Mouse (Mus musculus) adrenal gland, adult 8-10 months (tissue): ENCODE data around the gene Tcl1b1. TPM values are rescaled to one million over a fixed set of nuclear protein-coding genes. Genes with fewer than 3 reads are reported as not detected.
"Not testable (repeated sequence)": the region's sequence is repeated elsewhere in the genome, so short reads cannot be mapped to it uniquely, and the experiment has no call there.

Experiments
- DNase-seq: peaks from one replicate; pipeline ENCODE4 v3.0.0; 2022
- total RNA-seq, 4 experiments: library from RNA; stranded (reverse); gene quantifications; 2 replicates each; pipeline ENCODE4 v1.2.4; 2022

Tcl1b1 gene
- not detected for total RNA-seq

GRCm38 (mm10) chr12:105159390-105159789, at the start of gene Tcl1b1:
Tcl1b1 (plus strand) TSS chr12:105159690.
- DNase-seq = no peak

- DNase-seq = peak; percentile 61
Observed at GRCm38 (mm10) chr12:105109812-105110211, 49.7 kb upstream of the Tcl1b1 start.

- DNase-seq = no peak
Observed at GRCm38 (mm10) chr12:105112321-105112988, 47.0 kb upstream of the Tcl1b1 start.

- no peak for DNase-seq
Observed at GRCm38 (mm10) chr12:105116648-105117047, 42.8 kb upstream of the Tcl1b1 start.

- no peak for DNase-seq
Observed at GRCm38 (mm10) chr12:105125362-105125761, 34.1 kb upstream of the Tcl1b1 start.

- no peak for DNase-seq
Observed at GRCm38 (mm10) chr12:105126516-105126915, 33.0 kb upstream of the Tcl1b1 start.

- no peak for DNase-seq
Observed at GRCm38 (mm10) chr12:105127607-105128006, 31.9 kb upstream of the Tcl1b1 start.

- DNase-seq = not testable (repeated sequence)
Observed at GRCm38 (mm10) chr12:105129494-105130205, 29.8 kb upstream of the Tcl1b1 start.

GRCm38 (mm10) chr12:105134167-105134566, 25.3 kb upstream of the Tcl1b1 start:
- not testable (repeated sequence) for DNase-seq

GRCm38 (mm10) chr12:105134826-105135225, 24.7 kb upstream of the Tcl1b1 start:
- not testable (repeated sequence) for DNase-seq

- peak; percentile 37 for DNase-seq
Observed at GRCm38 (mm10) chr12:105137729-105138128, 21.8 kb upstream of the Tcl1b1 start.

- peak; percentile 55 for DNase-seq
Observed at GRCm38 (mm10) chr12:105143096-105143495, 16.4 kb upstream of the Tcl1b1 start.

GRCm38 (mm10) chr12:105144928-105145327, 14.6 kb upstream of the Tcl1b1 start:
- not testable (repeated sequence) for DNase-seq

GRCm38 (mm10) chr12:105145714-105146113, 13.8 kb upstream of the Tcl1b1 start, which contains the start of gene Tcl1b2:
Tcl1b2 (plus strand) TSS chr12:105146014.
- DNase-seq = no peak

- not testable (repeated sequence) for DNase-seq
Observed at GRCm38 (mm10) chr12:105155286-105155685, 4.2 kb upstream of the Tcl1b1 start.

GRCm38 (mm10) chr12:105158842-105159241, 648 bp upstream of the Tcl1b1 start:
- no peak for DNase-seq

GRCm38 (mm10) chr12:105166734-105167133, 7.2 kb downstream of the Tcl1b1 start:
- DNase-seq = no peak

GRCm38 (mm10) chr12:105173366-105173765, 13.9 kb downstream of the Tcl1b1 start:
- no peak for DNase-seq

- DNase-seq = peak; percentile 54
Observed at GRCm38 (mm10) chr12:105174318-105174717, 14.8 kb downstream of the Tcl1b1 start.

GRCm38 (mm10) chr12:105176044-105176443, 16.6 kb downstream of the Tcl1b1 start, which contains the start of gene Tcl1b5:
Tcl1b5 (plus strand) TSS chr12:105176344.
- DNase-seq = not testable (repeated sequence)

- DNase-seq = not testable (repeated sequence)
Observed at GRCm38 (mm10) chr12:105181040-105181644, 21.7 kb downstream of the Tcl1b1 start.

GRCm38 (mm10) chr12:105188980-105189379, 29.5 kb downstream of the Tcl1b1 start:
- not testable (repeated sequence) for DNase-seq

GRCm38 (mm10) chr12:105190743-105191142, 31.3 kb downstream of the Tcl1b1 start, which contains the start of gene Tcl1b3:
Tcl1b3 (plus strand) TSS chr12:105191043.
- not testable (repeated sequence) for DNase-seq
